Mouse (Mus musculus): ENCODE data around the gene C1qtnf9.

C1qtnf9 gene

GRCm38 (mm10) chr14:60796600-60797322, 28.8 kb downstream of the C1qtnf9 start:
- peak; percentile 32 for DNase-seq

- DNase-seq, result no peak
Observed at GRCm38 (mm10) chr14:60797596-60797995, 29.7 kb downstream of the C1qtnf9 start.

- no peak for DNase-seq
Observed at GRCm38 (mm10) chr14:60798721-60799120, 30.8 kb downstream of the C1qtnf9 start.

- no peak for DNase-seq
Observed at GRCm38 (mm10) chr14:60799762-60800728, 32.1 kb downstream of the C1qtnf9 start.

- no peak for DNase-seq
Observed at GRCm38 (mm10) chr14:60802026-60802425, 34.1 kb downstream of the C1qtnf9 start.

GRCm38 (mm10) chr14:60804978-60805377, 37.0 kb downstream of the C1qtnf9 start:
- no peak for DNase-seq

GRCm38 (mm10) chr14:60805871-60806270, 37.9 kb downstream of the C1qtnf9 start:
- no peak for DNase-seq

GRCm38 (mm10) chr14:60806891-60807344, 39.0 kb downstream of the C1qtnf9 start:
- DNase-seq, result peak; percentile 50

- DNase-seq, result no peak
Observed at GRCm38 (mm10) chr14:60809881-60810280, 41.9 kb downstream of the C1qtnf9 start.

GRCm38 (mm10) chr14:60811547-60811946, 43.6 kb downstream of the C1qtnf9 start:
- no peak for DNase-seq

- DNase-seq, result no peak
Observed at GRCm38 (mm10) chr14:60815098-60815497, 47.2 kb downstream of the C1qtnf9 start.

GRCm38 (mm10) chr14:60818045-60818444, 50.1 kb downstream of the C1qtnf9 start:
- no peak for DNase-seq

- no peak for DNase-seq
Observed at GRCm38 (mm10) chr14:60830096-60830495, 62.2 kb downstream of the C1qtnf9 start.

Data from right cerebral cortex, adult 18-20 months (tissue).